Mouse (Mus musculus): ENCODE measurements around the gene Lrrc74a. TPM values are rescaled to one million over a fixed set of nuclear protein-coding genes. Genes with fewer than 3 reads are reported as not detected.

The Lrrc74a gene
- polyA plus RNA-seq, 1 experiment, result not detected

DNA sequence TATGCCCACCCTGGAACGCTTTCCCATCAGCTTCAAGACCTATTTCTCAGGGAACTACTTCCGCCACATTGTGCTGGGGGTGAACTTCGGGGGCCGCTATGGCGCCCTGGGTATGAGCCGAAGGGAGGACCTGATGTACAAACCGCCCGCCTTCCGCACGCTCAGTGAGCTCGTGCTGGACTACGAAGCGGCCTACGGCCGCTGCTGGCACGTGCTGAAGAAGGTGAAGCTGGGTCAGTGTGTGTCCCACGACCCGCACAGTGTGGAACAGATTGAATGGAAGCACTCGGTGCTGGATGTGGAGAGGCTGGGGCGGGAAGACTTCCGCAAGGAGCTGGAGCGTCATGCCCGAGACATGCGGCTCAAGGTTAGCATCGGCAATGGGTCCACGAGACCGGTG is 45.3 kb upstream of the Lrrc74a start:
- no peaks in the 10 kb centered on the region for H3K36me3 ChIP-seq (ENCODE audit: control insufficient read depth, insufficient read depth)
- no peaks in the 10 kb centered on the region for H3K79me2 ChIP-seq (ENCODE audit: control insufficient read depth, insufficient read depth)
- TF ChIP-seq MYOD1 (IDR thresholded peaks at IDR 0.05; ENCODE audit: control insufficient read depth, insufficient read length, low read depth) (no peak), MAX (IDR thresholded peaks at IDR 0.05) (no peak), USF1 (IDR thresholded peaks at IDR 0.05; ENCODE audit: low read depth) (no peak), FOSL1 (IDR thresholded peaks at IDR 0.05; ENCODE audit: insufficient read depth, low read length, poor library complexity, severe bottlenecking) (no peak), CEBPB (IDR thresholded peaks at IDR 0.05; ENCODE audit: low read depth) (no peak), CTCF (IDR thresholded peaks at IDR 0.05; ENCODE audit: control insufficient read depth, insufficient read depth, insufficient read length) (no peak), MYOG (IDR thresholded peaks at IDR 0.05; ENCODE audit: control insufficient read depth, extremely low read depth, insufficient read length) (no peak)

DNA sequence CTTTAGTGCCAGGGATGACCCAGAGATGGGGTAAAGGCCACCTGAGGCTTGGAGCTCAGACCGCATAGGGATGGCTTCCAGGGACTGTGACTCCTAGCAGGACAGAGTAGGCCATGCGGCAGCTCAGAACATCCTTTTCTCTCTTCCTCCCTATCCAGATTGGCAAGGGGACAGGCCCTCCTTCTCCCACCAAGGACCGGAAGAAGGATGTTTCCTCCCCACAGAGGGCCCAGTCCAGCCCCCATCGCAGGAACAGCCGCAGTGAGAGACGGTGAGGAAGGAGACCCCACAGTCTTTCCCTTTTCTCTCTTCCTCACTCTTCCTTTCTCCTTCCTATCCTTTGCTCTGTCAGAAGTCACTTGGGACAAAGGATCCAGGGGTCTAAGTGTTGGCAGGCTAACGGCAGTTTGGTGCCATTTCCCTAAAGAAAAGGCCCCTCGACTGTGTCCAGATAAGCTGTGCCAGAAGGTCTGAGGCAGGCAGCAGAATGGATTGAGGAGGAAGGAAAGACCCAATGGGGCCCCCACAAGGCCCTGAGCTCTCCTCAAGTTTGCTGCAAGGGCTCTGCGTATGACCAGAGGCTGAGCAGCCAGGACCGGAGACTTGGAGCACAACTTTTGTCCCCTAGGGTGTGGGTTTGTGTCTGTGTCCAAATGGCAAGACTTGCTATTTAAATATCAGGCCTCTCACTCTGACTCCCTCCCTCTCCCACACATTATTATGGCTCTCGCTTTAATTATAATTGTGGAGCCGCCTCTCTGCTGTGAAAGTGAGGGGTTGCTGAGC is 43.3 kb upstream of the Lrrc74a start:
- Histone ChIP-seq H3K79me2 (ENCODE audit: control insufficient read depth, insufficient read depth) (no peaks in the 10 kb centered on the region), H3ac (ENCODE audit: control insufficient read depth, insufficient read length, low read depth) (no peak overlapping the region), H3K4me3 (ENCODE audit: insufficient read depth, poor library complexity, severe bottlenecking) (no peak overlapping the region), H3K36me3 (ENCODE audit: control insufficient read depth, insufficient read depth) (no peaks in the 10 kb centered on the region), H3K27me3 (ENCODE audit: control insufficient read depth, insufficient read depth, insufficient read length) (no peaks in the 10 kb centered on the region), H3K79me3 (ENCODE audit: low read depth) (no peaks in the 10 kb centered on the region)
- TF ChIP-seq FOSL1 (IDR thresholded peaks at IDR 0.05; ENCODE audit: insufficient read depth, low read length, poor library complexity, severe bottlenecking) (no peak), MYOD1 (IDR thresholded peaks at IDR 0.05; ENCODE audit: control insufficient read depth, insufficient read length, low read depth) (no peak), MYOG (IDR thresholded peaks at IDR 0.05; ENCODE audit: control insufficient read depth, extremely low read depth, insufficient read length) (no peak)

More for the DNA sequence above, 45.3 kb upstream of the Lrrc74a start:
- no peak overlapping the region for H3K4me3 ChIP-seq (ENCODE audit: insufficient read depth, poor library complexity, severe bottlenecking)
- H3K27me3 ChIP-seq (ENCODE audit: control insufficient read depth, insufficient read depth, insufficient read length), result peaks cover 4% of the 10 kb centered on the region
- H3K79me3 ChIP-seq (ENCODE audit: low read depth), result no peaks in the 10 kb centered on the region
- H3ac ChIP-seq (ENCODE audit: control insufficient read depth, insufficient read length, low read depth), result no peak overlapping the region

DNA sequence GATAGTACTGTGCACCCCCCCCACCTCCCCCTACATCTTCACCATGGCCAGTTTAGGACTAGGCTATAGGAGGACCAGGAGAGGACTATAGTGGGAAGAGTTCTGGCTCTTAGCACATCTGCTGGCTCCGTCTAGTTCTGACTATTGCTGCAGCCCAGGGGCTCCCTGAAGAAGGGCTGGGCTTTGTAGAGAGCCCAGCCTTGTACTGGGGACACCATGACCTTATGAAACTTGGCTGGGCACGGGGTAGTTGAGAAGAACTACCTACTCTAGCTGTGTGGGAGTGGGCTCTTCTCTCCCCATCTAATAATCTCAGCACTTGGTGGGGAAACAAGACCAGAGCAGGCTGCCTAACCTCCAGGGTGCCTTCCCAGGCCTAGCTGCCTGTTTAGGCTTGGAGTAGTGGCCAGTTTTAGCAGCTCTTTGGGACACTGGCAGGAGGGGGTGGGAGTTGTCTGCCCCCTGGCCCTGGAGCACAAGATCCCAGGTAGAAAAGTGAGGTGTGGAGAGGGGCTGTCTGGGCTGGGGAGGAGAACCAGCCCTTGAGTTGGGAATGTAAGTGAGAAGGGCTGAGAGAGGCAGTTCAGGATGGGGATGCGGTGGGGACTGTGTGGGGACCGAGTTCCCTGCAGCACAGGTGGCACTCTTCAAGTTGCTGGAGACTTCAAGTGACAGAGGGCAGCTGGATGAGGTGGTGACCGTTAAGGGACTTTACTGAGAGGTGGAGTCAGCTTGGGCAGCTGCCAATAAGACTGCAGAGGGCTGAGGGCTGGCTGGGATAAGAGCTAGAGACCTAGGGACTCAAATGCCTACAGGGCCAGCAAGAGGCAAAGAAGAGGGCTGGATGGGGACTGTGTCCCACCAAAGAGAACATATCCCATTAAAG is 41.5 kb upstream of the Lrrc74a start:
- H3K27me3 ChIP-seq (ENCODE audit: control insufficient read depth, insufficient read depth, insufficient read length), result no peaks in the 10 kb centered on the region
- H3ac ChIP-seq (ENCODE audit: control insufficient read depth, insufficient read length, low read depth), result no peak overlapping the region
- H3K79me3 ChIP-seq (ENCODE audit: low read depth), result no peaks in the 10 kb centered on the region
- no peaks in the 10 kb centered on the region for H3K36me3 ChIP-seq (ENCODE audit: control insufficient read depth, insufficient read depth)
- no peak overlapping the region for H3K4me3 ChIP-seq (ENCODE audit: insufficient read depth, poor library complexity, severe bottlenecking)
- no peaks in the 10 kb centered on the region for H3K79me2 ChIP-seq (ENCODE audit: control insufficient read depth, insufficient read depth)
- TF ChIP-seq USF1 (IDR thresholded peaks at IDR 0.05; ENCODE audit: low read depth) (no peak), MAX (IDR thresholded peaks at IDR 0.05) (no peak), FOSL1 (IDR thresholded peaks at IDR 0.05; ENCODE audit: insufficient read depth, low read length, poor library complexity, severe bottlenecking) (no peak)

DNA sequence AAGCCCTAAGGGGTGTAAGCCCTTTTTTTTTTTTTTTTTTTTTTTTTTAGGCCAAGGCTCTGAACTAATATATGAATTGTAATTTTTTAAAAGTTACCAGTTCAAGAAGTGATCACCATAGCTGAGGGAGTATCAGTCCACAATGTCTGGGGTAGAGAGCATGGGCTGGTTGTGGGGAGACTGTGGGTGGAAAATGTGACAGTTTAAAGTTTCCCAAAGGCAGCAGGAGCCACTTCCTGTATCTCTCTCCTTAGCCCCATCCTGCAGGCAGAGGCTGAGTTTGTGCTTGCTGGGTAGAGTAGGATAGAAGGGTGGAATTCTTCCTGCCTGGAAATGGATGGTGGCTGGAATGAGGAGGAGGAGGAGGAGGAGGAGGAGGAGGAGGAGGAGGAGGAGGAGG is 40.8 kb upstream of the Lrrc74a start:
- H3K27me3 ChIP-seq (ENCODE audit: control insufficient read depth, insufficient read depth, insufficient read length), result no peaks in the 10 kb centered on the region
- H3K4me3 ChIP-seq (ENCODE audit: insufficient read depth, poor library complexity, severe bottlenecking), result no peak overlapping the region
- H3ac ChIP-seq (ENCODE audit: control insufficient read depth, insufficient read length, low read depth), result no peak overlapping the region
- no peaks in the 10 kb centered on the region for H3K36me3 ChIP-seq (ENCODE audit: control insufficient read depth, insufficient read depth)
- H3K79me3 ChIP-seq (ENCODE audit: low read depth), result no peaks in the 10 kb centered on the region
- no peaks in the 10 kb centered on the region for H3K79me2 ChIP-seq (ENCODE audit: control insufficient read depth, insufficient read depth)
- TF ChIP-seq CEBPB (IDR thresholded peaks at IDR 0.05; ENCODE audit: low read depth), result no peak
- no peak for TF ChIP-seq MYOG (IDR thresholded peaks at IDR 0.05; ENCODE audit: control insufficient read depth, extremely low read depth, insufficient read length)
- no peak for TF ChIP-seq USF1 (IDR thresholded peaks at IDR 0.05; ENCODE audit: low read depth)
- no peak for TF ChIP-seq MAX (IDR thresholded peaks at IDR 0.05)
- TF ChIP-seq CTCF (IDR thresholded peaks at IDR 0.05; ENCODE audit: control insufficient read depth, insufficient read depth, insufficient read length), result no peak
- TF ChIP-seq MYOD1 (IDR thresholded peaks at IDR 0.05; ENCODE audit: control insufficient read depth, insufficient read length, low read depth), result no peak
- no peak for TF ChIP-seq FOSL1 (IDR thresholded peaks at IDR 0.05; ENCODE audit: insufficient read depth, low read length, poor library complexity, severe bottlenecking)

GRCm38 (mm10) chr12:86694441-86694840 is 39.7 kb upstream of the Lrrc74a start:
- Histone ChIP-seq H3K79me3 (ENCODE audit: low read depth) (no peaks in the 10 kb centered on the region), H3K27me3 (ENCODE audit: control insufficient read depth, insufficient read depth, insufficient read length) (peaks cover 6% of the 10 kb centered on the region), H3K36me3 (ENCODE audit: control insufficient read depth, insufficient read depth) (no peaks in the 10 kb centered on the region), H3ac (ENCODE audit: control insufficient read depth, insufficient read length, low read depth) (no peak overlapping the region), H3K79me2 (ENCODE audit: control insufficient read depth, insufficient read depth) (no peaks in the 10 kb centered on the region), H3K4me3 (ENCODE audit: insufficient read depth, poor library complexity, severe bottlenecking) (no peak overlapping the region)
- TF ChIP-seq USF1 (IDR thresholded peaks at IDR 0.05; ENCODE audit: low read depth) (no peak), MAX (IDR thresholded peaks at IDR 0.05) (no peak), CTCF (IDR thresholded peaks at IDR 0.05; ENCODE audit: control insufficient read depth, insufficient read depth, insufficient read length) (no peak), MYOG (IDR thresholded peaks at IDR 0.05; ENCODE audit: control insufficient read depth, extremely low read depth, insufficient read length) (no peak), MYOD1 (IDR thresholded peaks at IDR 0.05; ENCODE audit: control insufficient read depth, insufficient read length, low read depth) (peak; percentile 7), CEBPB (IDR thresholded peaks at IDR 0.05; ENCODE audit: low read depth) (no peak), FOSL1 (IDR thresholded peaks at IDR 0.05; ENCODE audit: insufficient read depth, low read length, poor library complexity, severe bottlenecking) (no peak)
